Mouse (Mus musculus) spleen, embryonic (tissue): ENCODE data around the gene Upk2.

Experiments
- CTCF ChIA-PET: fragments of 350-600 bp; sonication (Branson Sonifier 250); formaldehyde crosslinking; loops from one replicate; lab custom pipeline; 2022; lab: Charles Lee

Upk2 gene

GRCm38 (mm10) chr9:44475936-44476335 is 21.2 kb upstream of the Upk2 start:
- CTCF ChIA-PET = no interaction called here

- CTCF ChIA-PET = interaction anchor here (0.6 kb wide), 1 partner anchor 22 kb away, joined by 3 read pairs; no protein-coding TSS in a partner anchor
These were observed 19.6 kb upstream of the Upk2 start for GRCm38 (mm10) chr9:44474327-44474726.

GRCm38 (mm10) chr9:44473184-44473583 is 18.4 kb upstream of the Upk2 start:
- CTCF ChIA-PET = interaction anchor here (0.7 to 1.0 kb wide), 2 partner anchors 9 to 21 kb away, joined by 3 read pairs; partner anchors contain the start of gene Bcl9l

GRCm38 (mm10) chr9:44468800-44469199 is 14.0 kb upstream of the Upk2 start:
- CTCF ChIA-PET = no interaction called here

GRCm38 (mm10) chr9:44468224-44468623 is 13.4 kb upstream of the Upk2 start:
- CTCF ChIA-PET = interaction anchor here (0.7 to 0.8 kb wide), 2 partner anchors 22 to 32 kb away, joined by 3 to 5 read pairs; no protein-coding TSS in a partner anchor

- CTCF ChIA-PET = interaction anchor here (0.6 to 0.8 kb wide), 3 partner anchors 9 to 166 kb away, joined by 3 to 5 read pairs (median 3); no protein-coding TSS in a partner anchor
These were observed 7.2 kb upstream of the Upk2 start for GRCm38 (mm10) chr9:44461950-44462349.

- CTCF ChIA-PET = interaction anchor here (0.5 to 1.0 kb wide), 4 partner anchors 9 to 218 kb away, joined by 3 to 7 read pairs (median 4); no protein-coding TSS in a partner anchor
These were observed 2.4 kb upstream of the Upk2 start for GRCm38 (mm10) chr9:44457035-44457742.

GRCm38 (mm10) chr9:44454132-44454890 is 465 bp downstream of the Upk2 start:
- CTCF ChIA-PET = interaction anchor here (0.6 to 1.8 kb wide), 8 partner anchors 9 to 199 kb away, joined by 3 to 8 read pairs (median 4); no protein-coding TSS in a partner anchor

GRCm38 (mm10) chr9:44450387-44450786 is 4.4 kb downstream of the Upk2 start:
- CTCF ChIA-PET = no interaction called here

- CTCF ChIA-PET = interaction anchor here (0.5 to 0.6 kb wide), 2 partner anchors 271 to 354 kb away, joined by 4 to 8 read pairs; no protein-coding TSS in a partner anchor
These were observed 10.3 kb downstream of the Upk2 start for GRCm38 (mm10) chr9:44444402-44445025.

GRCm38 (mm10) chr9:44440961-44441360 is 13.8 kb downstream of the Upk2 start, which contains the start of gene Foxr1:
Gene Foxr1, minus strand, starts transcription at chr9:44441136.
- CTCF ChIA-PET = no interaction called here

- CTCF ChIA-PET = interaction anchor here (0.7 kb wide), 1 partner anchor 31 kb away, joined by 3 read pairs; no protein-coding TSS in a partner anchor
These were observed 19.0 kb downstream of the Upk2 start for GRCm38 (mm10) chr9:44435747-44436146.

GRCm38 (mm10) chr9:44432577-44433185 is 22.1 kb downstream of the Upk2 start:
- CTCF ChIA-PET = no interaction called here

- CTCF ChIA-PET = interaction anchor here (0.6 kb wide), 1 partner anchor 24 kb away, joined by 3 read pairs; no protein-coding TSS in a partner anchor
These were observed 31.2 kb downstream of the Upk2 start for GRCm38 (mm10) chr9:44423576-44423975.

- CTCF ChIA-PET = interaction anchor here (0.7 kb wide), 1 partner anchor 42 kb away, joined by 4 read pairs; no protein-coding TSS in a partner anchor
These were observed 34.4 kb downstream of the Upk2 start for GRCm38 (mm10) chr9:44420280-44420898.

- CTCF ChIA-PET = interaction anchor here (0.6 to 0.7 kb wide), 2 partner anchors 9 to 43 kb away, joined by 3 to 4 read pairs; no protein-coding TSS in a partner anchor
These were observed 35.0 kb downstream of the Upk2 start for GRCm38 (mm10) chr9:44419730-44420129.

- CTCF ChIA-PET = interaction anchor here (0.6 to 0.9 kb wide), 2 partner anchors 38 to 164 kb away, joined by 3 read pairs; no protein-coding TSS in a partner anchor
These were observed 36.0 kb downstream of the Upk2 start, which contains the start of gene Ccdc84 for GRCm38 (mm10) chr9:44418519-44419385. Gene Ccdc84, minus strand, starts transcription at chr9:44418569.

- CTCF ChIA-PET = interaction anchor here (0.6 to 0.9 kb wide), 2 partner anchors 37 to 165 kb away, joined by 3 read pairs; no protein-coding TSS in a partner anchor
These were observed 36.8 kb downstream of the Upk2 start for GRCm38 (mm10) chr9:44417892-44418363.
